Mouse (Mus musculus): ENCODE measurements at regions not wholly inside any gene's neighbourhood (a gene's known extent, or its start where the extent isn't known, plus 50 kb on each side); places are given as distances from the start of the nearest gene placed in this dataset.

DNA sequence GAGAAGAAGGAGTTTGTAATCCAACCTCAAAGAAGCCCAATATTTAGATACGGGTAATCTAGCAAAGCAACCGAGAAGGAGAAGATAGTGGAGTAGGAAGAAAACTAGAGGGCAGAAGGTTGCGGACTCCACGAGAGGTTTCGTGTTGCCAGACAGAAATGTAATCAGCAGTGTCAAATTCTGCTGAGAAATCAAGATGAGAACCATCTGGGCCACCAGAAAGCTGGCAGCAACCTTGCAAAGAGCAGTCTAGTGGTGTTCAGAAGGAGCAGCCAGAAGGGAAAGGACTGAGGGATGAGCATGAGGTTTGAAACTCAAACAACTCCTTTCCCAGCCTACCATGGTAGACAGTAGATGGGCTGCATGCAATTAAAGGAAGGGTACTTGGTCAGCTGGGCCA is 134.3 kb downstream of the Rpl10-ps3 start:
- Histone ChIP-seq H3K9ac (replicated peaks; ENCODE audit: low read depth, low read length) (no peak overlapping the region), H3K9me3 (replicated peaks; ENCODE audit: control insufficient read depth, low read length) (no peaks in the 10 kb centered on the region), H3K4me2 (ENCODE audit: low read depth, low read length) (no peak overlapping the region), H3K36me3 (replicated peaks; ENCODE audit: control insufficient read depth, insufficient read depth, low read length) (no peaks in the 10 kb centered on the region), H3K27me3 (ENCODE audit: control insufficient read depth, insufficient read depth, low read length) (no peaks in the 10 kb centered on the region), H3K4me3 (ENCODE audit: low read depth, low read length) (no peak overlapping the region), H3K27ac (ENCODE audit: low read depth) (no peak overlapping the region), H3K4me1 (ENCODE audit: control insufficient read depth, insufficient read depth) (no peaks in the 10 kb centered on the region)
- 61% methylated on average over 5 of the region's 5 CpGs for WGBS
- ATAC-seq (ENCODE audit: insufficient read depth, low read depth) (no peak), DNase-seq (ENCODE audit: low spot score) (no peak)
- TF ChIP-seq EP300 (IDR thresholded peaks at IDR 0.05; ENCODE audit: low read depth) (no peak), CTCF (IDR thresholded peaks at IDR 0.05; ENCODE audit: low read depth) (no peak)

DNA sequence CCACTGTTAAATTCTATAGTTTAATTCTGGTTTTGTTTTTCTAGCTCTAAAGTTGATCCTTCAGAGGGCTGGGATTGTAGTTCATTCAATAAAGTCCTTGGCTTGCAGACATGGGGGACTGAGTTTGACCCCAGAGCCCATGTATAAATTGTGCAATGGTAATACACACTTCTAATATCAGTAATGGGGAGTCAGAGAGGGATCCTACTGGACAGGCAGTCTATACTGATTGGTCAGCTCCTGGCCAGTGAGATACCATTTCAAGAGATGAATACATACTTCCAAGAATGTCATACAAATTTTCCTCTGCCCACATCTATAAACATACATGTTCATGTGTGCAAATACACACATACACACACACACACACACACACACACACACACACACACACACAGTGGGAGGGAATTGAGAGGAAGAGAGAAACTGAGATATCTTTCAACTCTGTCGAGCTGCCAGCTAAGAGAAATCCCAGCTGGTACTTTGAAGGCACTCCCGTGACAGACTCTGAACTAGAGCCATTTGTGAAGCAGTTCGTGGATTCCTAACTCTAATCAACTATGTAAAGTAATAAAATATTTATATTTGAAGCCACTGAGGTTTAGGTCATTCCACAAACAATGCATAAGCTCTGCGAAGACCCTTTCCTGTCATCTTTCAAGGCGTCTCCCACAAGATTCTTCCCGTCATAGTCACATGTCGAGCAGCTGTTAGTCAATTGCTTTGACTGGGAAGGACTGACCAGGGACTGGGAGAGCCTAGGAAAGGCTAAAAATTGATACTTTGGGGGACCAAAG is 145.1 kb downstream of the Rpl10-ps3 start:
- no peak overlapping the region for H3K9ac ChIP-seq (replicated peaks; ENCODE audit: low read depth, low read length)
- WGBS: 51% methylated on average over 7 of the region's 7 CpGs
- H3K27me3 ChIP-seq (ENCODE audit: control insufficient read depth, insufficient read depth, low read length): no peaks in the 10 kb centered on the region
- TF ChIP-seq CTCF (IDR thresholded peaks at IDR 0.05; ENCODE audit: low read depth) (no peak), EP300 (IDR thresholded peaks at IDR 0.05; ENCODE audit: low read depth) (no peak)
- H3K36me3 ChIP-seq (replicated peaks; ENCODE audit: control insufficient read depth, insufficient read depth, low read length): no peaks in the 10 kb centered on the region
- no peaks in the 10 kb centered on the region for H3K9me3 ChIP-seq (replicated peaks; ENCODE audit: control insufficient read depth, low read length)
- H3K4me3 ChIP-seq (ENCODE audit: low read depth, low read length): no peak overlapping the region
- ATAC-seq (ENCODE audit: insufficient read depth, low read depth): no peak
- H3K4me1 ChIP-seq (ENCODE audit: control insufficient read depth, insufficient read depth): no peaks in the 10 kb centered on the region
- no peak for DNase-seq (ENCODE audit: low spot score)
- H3K27ac ChIP-seq (ENCODE audit: low read depth): no peak overlapping the region
- H3K4me2 ChIP-seq (ENCODE audit: low read depth, low read length): no peak overlapping the region

DNA sequence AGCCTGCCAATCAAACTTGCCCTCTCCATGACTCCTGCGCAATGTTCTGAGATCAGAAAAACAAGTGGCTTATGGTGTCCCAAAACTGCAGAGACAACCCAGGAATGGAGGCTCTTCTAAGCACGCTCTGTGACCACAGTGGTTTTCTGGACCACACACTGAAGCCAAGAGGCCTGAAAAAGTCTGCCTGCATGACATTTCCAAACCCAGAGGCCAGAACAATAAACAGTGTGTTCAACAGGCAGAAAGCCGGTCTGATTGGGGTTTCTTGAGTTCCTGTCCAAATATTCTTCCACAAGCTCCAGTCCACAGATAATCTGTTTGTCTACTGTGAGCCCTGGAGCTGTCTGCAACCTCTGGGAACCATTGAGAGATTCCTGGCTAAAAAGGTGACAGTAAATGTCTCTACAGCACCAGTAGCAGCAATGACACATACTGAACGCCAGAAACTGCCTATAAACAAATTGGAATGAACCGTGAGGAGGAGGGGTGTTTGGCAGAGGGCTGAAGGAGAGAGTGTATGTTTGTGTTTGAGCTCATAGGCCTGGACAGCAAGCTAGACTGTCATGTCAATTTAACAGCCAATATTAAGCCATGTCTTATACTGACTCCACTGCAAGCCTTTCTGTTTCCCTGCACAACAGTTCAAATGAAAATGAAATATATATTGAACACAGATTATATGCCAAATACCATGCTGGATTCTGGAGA is 152.2 kb downstream of the Rpl10-ps3 start:
- TF ChIP-seq CTCF (IDR thresholded peaks at IDR 0.05; ENCODE audit: low read depth) (no peak), EP300 (IDR thresholded peaks at IDR 0.05; ENCODE audit: low read depth) (no peak)
- H3K27me3 ChIP-seq (ENCODE audit: control insufficient read depth, insufficient read depth, low read length): no peaks in the 10 kb centered on the region
- no peak overlapping the region for H3K27ac ChIP-seq (ENCODE audit: low read depth)
- no peaks in the 10 kb centered on the region for H3K36me3 ChIP-seq (replicated peaks; ENCODE audit: control insufficient read depth, insufficient read depth, low read length)
- H3K4me2 ChIP-seq (ENCODE audit: low read depth, low read length): no peak overlapping the region
- no peaks in the 10 kb centered on the region for H3K9me3 ChIP-seq (replicated peaks; ENCODE audit: control insufficient read depth, low read length)
- H3K9ac ChIP-seq (replicated peaks; ENCODE audit: low read depth, low read length): no peak overlapping the region
- no peak for ATAC-seq (ENCODE audit: insufficient read depth, low read depth)
- H3K4me3 ChIP-seq (ENCODE audit: low read depth, low read length): no peak overlapping the region
- H3K4me1 ChIP-seq (ENCODE audit: control insufficient read depth, insufficient read depth): no peaks in the 10 kb centered on the region
- DNase-seq (ENCODE audit: low spot score): no peak
- WGBS: 57% methylated on average over 5 of the region's 5 CpGs

DNA sequence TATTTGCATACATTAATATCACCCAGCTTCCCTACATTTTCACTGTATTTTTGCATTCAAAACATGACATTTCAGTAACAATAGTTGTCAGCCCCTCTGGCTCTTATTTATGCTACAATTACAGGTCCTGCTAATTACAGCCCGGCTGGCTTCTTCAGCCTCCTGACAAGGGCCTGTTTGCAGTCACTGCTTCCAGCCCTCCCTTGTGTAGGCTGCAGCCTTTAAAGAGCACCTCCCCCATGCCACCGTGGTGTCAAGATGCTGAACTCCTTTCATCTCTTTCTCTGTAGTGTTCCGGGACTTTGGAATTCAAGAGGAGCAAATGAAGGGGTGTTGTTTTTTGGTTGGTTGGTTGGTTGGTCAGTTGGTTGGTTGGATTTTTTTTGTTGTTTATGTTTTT is 153.6 kb downstream of the Rpl10-ps3 start:
- no peak for TF ChIP-seq CTCF (IDR thresholded peaks at IDR 0.05; ENCODE audit: low read depth)
- TF ChIP-seq EP300 (IDR thresholded peaks at IDR 0.05; ENCODE audit: low read depth): no peak
- no peak for DNase-seq (ENCODE audit: low spot score)
- Histone ChIP-seq H3K4me3 (ENCODE audit: low read depth, low read length) (no peak overlapping the region), H3K27ac (ENCODE audit: low read depth) (no peak overlapping the region), H3K9ac (replicated peaks; ENCODE audit: low read depth, low read length) (no peak overlapping the region), H3K4me2 (ENCODE audit: low read depth, low read length) (no peak overlapping the region), H3K4me1 (ENCODE audit: control insufficient read depth, insufficient read depth) (no peaks in the 10 kb centered on the region), H3K9me3 (replicated peaks; ENCODE audit: control insufficient read depth, low read length) (no peaks in the 10 kb centered on the region), H3K36me3 (replicated peaks; ENCODE audit: control insufficient read depth, insufficient read depth, low read length) (no peaks in the 10 kb centered on the region), H3K27me3 (ENCODE audit: control insufficient read depth, insufficient read depth, low read length) (no peaks in the 10 kb centered on the region)
- 34% methylated on average over 3 of the region's 3 CpGs for WGBS
- ATAC-seq (ENCODE audit: insufficient read depth, low read depth): no peak

DNA sequence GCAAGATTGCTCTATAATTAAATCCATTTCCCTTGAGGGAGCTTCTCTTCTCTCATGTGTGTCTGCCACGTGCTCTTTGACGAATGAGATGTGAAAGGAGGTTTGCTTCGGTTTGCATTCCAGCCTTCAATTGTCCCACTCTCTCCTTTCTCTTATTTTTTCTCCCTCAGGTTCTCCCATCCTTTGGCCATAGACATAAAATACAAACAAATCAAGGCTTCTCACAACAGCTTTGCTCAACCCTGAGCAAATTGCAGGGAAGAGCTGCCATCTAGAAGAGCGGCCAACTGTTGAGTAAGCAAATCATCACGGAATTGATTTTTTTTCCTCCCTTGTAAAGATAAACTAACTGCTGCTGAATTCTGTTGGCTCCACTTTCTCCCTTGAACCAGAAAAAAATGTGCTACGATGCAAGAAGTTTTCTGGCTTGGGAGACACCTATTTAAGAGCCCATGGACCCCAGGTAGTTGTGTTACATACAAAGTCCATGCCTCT is 156.1 kb downstream of the Rpl10-ps3 start:
- no peaks in the 10 kb centered on the region for H3K36me3 ChIP-seq (replicated peaks; ENCODE audit: control insufficient read depth, insufficient read depth, low read length)
- H3K4me2 ChIP-seq (ENCODE audit: low read depth, low read length): no peak overlapping the region
- DNase-seq (ENCODE audit: low spot score) (no peak), ATAC-seq (ENCODE audit: insufficient read depth, low read depth) (no peak)
- H3K4me3 ChIP-seq (ENCODE audit: low read depth, low read length): no peak overlapping the region
- WGBS: 70% methylated on average over 6 of the region's 6 CpGs
- TF ChIP-seq CTCF (IDR thresholded peaks at IDR 0.05; ENCODE audit: low read depth): no peak
- no peak for TF ChIP-seq EP300 (IDR thresholded peaks at IDR 0.05; ENCODE audit: low read depth)
- H3K9me3 ChIP-seq (replicated peaks; ENCODE audit: control insufficient read depth, low read length): no peaks in the 10 kb centered on the region
- no peak overlapping the region for H3K27ac ChIP-seq (ENCODE audit: low read depth)
- no peaks in the 10 kb centered on the region for H3K4me1 ChIP-seq (ENCODE audit: control insufficient read depth, insufficient read depth)
- H3K27me3 ChIP-seq (ENCODE audit: control insufficient read depth, insufficient read depth, low read length): no peaks in the 10 kb centered on the region
- no peak overlapping the region for H3K9ac ChIP-seq (replicated peaks; ENCODE audit: low read depth, low read length)
